ENCODE assay signal across 9 mouse cellular contexts in the genomic region with DNA sequence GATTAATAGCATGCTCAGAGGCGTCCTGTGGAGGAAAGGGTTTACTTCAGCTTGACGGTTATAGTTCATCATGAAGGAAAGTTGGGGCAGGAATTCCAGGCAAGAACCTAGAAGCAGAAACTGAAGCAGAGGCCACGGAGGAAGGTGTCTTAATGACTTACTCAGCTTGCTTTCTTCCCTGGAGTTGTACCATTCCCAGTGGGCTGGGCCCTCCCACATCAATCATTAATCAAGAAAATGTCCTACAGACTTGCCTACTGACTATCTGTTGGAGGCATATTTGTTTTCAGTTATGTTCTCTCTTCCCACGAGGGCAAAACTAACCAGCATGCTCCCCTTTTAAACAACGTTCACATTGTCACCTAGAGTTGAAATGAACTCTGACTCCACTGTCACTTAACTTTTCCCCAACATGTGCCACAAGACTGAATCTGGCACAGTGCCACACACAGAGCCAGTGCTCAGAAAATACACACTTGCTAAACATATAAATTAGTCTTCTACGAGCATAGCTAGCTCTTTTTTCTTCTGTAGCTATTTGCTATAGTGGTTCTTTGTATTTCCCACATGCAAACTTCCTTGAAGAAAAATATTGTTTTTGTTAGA. TPM values are rescaled to one million over a fixed set of nuclear protein-coding genes. Genes with fewer than 3 reads are reported as not detected.
DNase-seq lines count a peak whose midpoint lies in the region; ATAC-seq lines count a peak whose summit lies in the region.
"Had no signal": no experiment of that assay in that cellular context is flagged by ENCODE, and none has a peak within 500 bp of the region (broad histone marks: within the 10 kb centered on the region; RNA-seq: fewer than 3 reads in every experiment).

No protein-coding gene starts in this region.

- no peak for ATAC-seq in neural tube, embryonic 12.5 days (ENCODE audit: low FRiP score, low read depth)

- H3K36me3 ChIP-seq in neural tube, embryonic 12.5 days: peaks cover 24% of the 10 kb centered on the region
- peaks cover 38% of the 10 kb centered on the region for H3K36me3 ChIP-seq in limb, embryonic 10.5 days

- H3K27ac ChIP-seq in neural tube, embryonic 12.5 days: no peak overlapping the region
- no peak overlapping the region for H3K27ac ChIP-seq in limb, embryonic 10.5 days

- peaks cover 11% of the 10 kb centered on the region for H3K4me1 ChIP-seq in neural tube, embryonic 12.5 days
- H3K4me1 ChIP-seq in limb, embryonic 10.5 days: peaks cover 10% of the 10 kb centered on the region; the same call in 1 of the 2 replicates

- no peak overlapping the region for H3K9ac ChIP-seq in neural tube, embryonic 12.5 days

- DNase-seq in cerebellum, adult 11-12 months: peak; percentile 11
- DNase-seq in cerebellum, postnatal 36 days: no peak
- no peak for DNase-seq in neural tube, embryonic 10.5 days (ENCODE audit: extremely low spot score, low spot score)
- DNase-seq in limb, embryonic 10.5 days (ENCODE audit: low spot score): no peak
- peak; percentile 42 for DNase-seq in yolk sac, embryonic 10.5 days (ENCODE audit: low spot score)
- no peak for DNase-seq in thymus, postnatal 14 days
- no peak for DNase-seq in gastrocnemius, postnatal 4 days (ENCODE audit: low spot score in 2 of 2)
- DNase-seq: gastrocnemius, adult 2 months had no signal

- H3K4me3 ChIP-seq in neural tube, embryonic 12.5 days: no peak overlapping the region
- H3K4me3 ChIP-seq in limb, embryonic 10.5 days: peak overlapping the region; percentile 75; the same call in 1 of the 2 replicates

- no peaks in the 10 kb centered on the region for H3K27me3 ChIP-seq in neural tube, embryonic 12.5 days (replicated peaks)
- H3K27me3 ChIP-seq in limb, embryonic 10.5 days (ENCODE audit: low read depth, poor library complexity, severe bottlenecking): no peaks in the 10 kb centered on the region

- WGBS in neural tube, embryonic 12.5 days: 78% methylated on average over 6 of the region's 6 CpGs
- WGBS in limb, embryonic 10.5 days: 88% methylated on average over 6 of the region's 6 CpGs

- peak overlapping the region; percentile 85 for H3K4me2 ChIP-seq in neural tube, embryonic 12.5 days (replicated peaks)

- no peaks in the 10 kb centered on the region for H3K9me3 ChIP-seq in neural tube, embryonic 12.5 days
- H3K9me3 ChIP-seq in limb, embryonic 10.5 days (replicated peaks): no peaks in the 10 kb centered on the region

RNA-seq across cellular contexts. Expression of a gene that starts 1.6 kb away (rescaled TPM):
- polyA plus RNA-seq in neural tube, embryonic 12.5 days (2016; fragmentation: Nextera tagmentation; extraction: Ambion mirVana): 38.8 and 38.9 TPM in 2 replicates
- 51.2 and 52.6 TPM in 2 replicates for polyA plus RNA-seq in limb, embryonic 10.5 days (2016; fragmentation: Nextera tagmentation; extraction: Ambion mirVana)
- total RNA-seq in gastrocnemius, postnatal 4 days (2021): 10 to 100 TPM; 13.3 to 15.1 TPM

Comparison
In these comparisons a context has a peak if more than half of its experiments do, and no peak if none do; other contexts are left out.
1. DNase-seq: peak in cerebellum, adult 11-12 months (single experiment) and yolk sac, embryonic 10.5 days (single experiment); none in cerebellum, postnatal 36 days (0 of 2), neural tube, embryonic 10.5 days (single experiment), limb, embryonic 10.5 days (single experiment), thymus, postnatal 14 days (single experiment) and gastrocnemius, postnatal 4 days (0 of 2).